ENCODE assay signal across 7 mouse cellular contexts in genomic region chr2:153741437-153742065, GRCm38 (mm10). TPM values are rescaled to one million over a fixed set of nuclear protein-coding genes. Genes with fewer than 3 reads are reported as not detected.
DNase-seq lines count a peak whose midpoint lies in the region; ATAC-seq lines count a peak whose summit lies in the region.

No protein-coding gene starts in this region.

- peak overlapping the region; percentile 67 for H3K4me2 ChIP-seq in embryonic facial prominence, embryonic 14.5 days (ENCODE audit: low read depth, low read length)
- H3K4me2 ChIP-seq in hindbrain, embryonic 15.5 days, result peak overlapping the region; percentile 65
- H3K4me2 ChIP-seq in liver, embryonic 16.5 days (ENCODE audit: low read depth, low read length), result peak overlapping the region; percentile 81

- peak; percentile 88 for ATAC-seq in embryonic facial prominence, embryonic 14.5 days (ENCODE audit: low read depth)
- ATAC-seq in hindbrain, embryonic 15.5 days (ENCODE audit: low FRiP score, low read depth), result peak; percentile 84
- peak; percentile 72 for ATAC-seq in liver, embryonic 16.5 days (ENCODE audit: low read depth)

- H3K27me3 ChIP-seq in embryonic facial prominence, embryonic 14.5 days (replicated peaks; ENCODE audit: control insufficient read depth, insufficient read depth, low read length), result no peaks in the 10 kb centered on the region
- no peaks in the 10 kb centered on the region for H3K27me3 ChIP-seq in hindbrain, embryonic 15.5 days
- H3K27me3 ChIP-seq in liver, embryonic 16.5 days (ENCODE audit: control insufficient read depth, insufficient read depth, low read depth, low read length), result no peaks in the 10 kb centered on the region

- DNase-seq in left cerebral cortex, adult 11 months (ENCODE audit: low spot score), result peak; percentile 22
- DNase-seq in left cerebral cortex, postnatal 14 days (ENCODE audit: low spot score in 2 of 2), result no peak
- peak; percentile 92 for DNase-seq in ZHBTc4 (ENCODE audit: low read depth, low spot score)
- DNase-seq in embryonic facial prominence, embryonic 14.5 days (ENCODE audit: low spot score), result peak; percentile 84
- peak; percentile 39 for DNase-seq in skeletal muscle tissue, adult 2 months (ENCODE audit: low read depth, low spot score)

- intact Hi-C loops in left cerebral cortex, postnatal 14 days (cut with DNase I), result no loop called here

- peak overlapping the region; percentile 91 for H3K4me3 ChIP-seq in embryonic facial prominence, embryonic 14.5 days (ENCODE audit: low read depth, low read length)
- peak overlapping the region; percentile 80 for H3K4me3 ChIP-seq in hindbrain, embryonic 15.5 days
- peak overlapping the region; percentile 91 for H3K4me3 ChIP-seq in liver, embryonic 16.5 days (ENCODE audit: low read depth, low read length)

- no peaks in the 10 kb centered on the region for H3K9me3 ChIP-seq in embryonic facial prominence, embryonic 14.5 days (ENCODE audit: control insufficient read depth, low read length)
- H3K9me3 ChIP-seq in hindbrain, embryonic 15.5 days, result no peaks in the 10 kb centered on the region
- H3K9me3 ChIP-seq in liver, embryonic 16.5 days (replicated peaks; ENCODE audit: control insufficient read depth, low read length), result no peaks in the 10 kb centered on the region

- H3K27ac ChIP-seq in embryonic facial prominence, embryonic 14.5 days (replicated peaks; ENCODE audit: low read depth, low read length), result peak overlapping the region; percentile 94
- H3K27ac ChIP-seq in hindbrain, embryonic 15.5 days (replicated peaks), result peak overlapping the region; percentile 98
- H3K27ac ChIP-seq in liver, embryonic 16.5 days (ENCODE audit: low read length), result peak overlapping the region; percentile 92

- peaks cover 15% of the 10 kb centered on the region for H3K4me1 ChIP-seq in embryonic facial prominence, embryonic 14.5 days (ENCODE audit: control insufficient read depth, insufficient read depth, low read length)
- peaks cover 39% of the 10 kb centered on the region for H3K4me1 ChIP-seq in hindbrain, embryonic 15.5 days (replicated peaks)
- peaks cover 25% of the 10 kb centered on the region for H3K4me1 ChIP-seq in liver, embryonic 16.5 days (ENCODE audit: control insufficient read depth, low read depth, low read length)

- peak overlapping the region; percentile 96 for H3K9ac ChIP-seq in embryonic facial prominence, embryonic 14.5 days (ENCODE audit: low read depth, low read length)
- H3K9ac ChIP-seq in hindbrain, embryonic 15.5 days, result peak overlapping the region; percentile 86
- H3K9ac ChIP-seq in liver, embryonic 16.5 days (ENCODE audit: low read depth, low read length), result peak overlapping the region; percentile 97

- WGBS in embryonic facial prominence, embryonic 14.5 days, result under 1% methylated on average over 26 of the region's 56 CpGs
- WGBS in hindbrain, embryonic 15.5 days, result under 1% methylated on average over 34 of the region's 56 CpGs
- under 1% methylated on average over 41 of the region's 56 CpGs for WGBS in liver, embryonic 16.5 days (ENCODE audit: insufficient replicate concordance)

- H3K36me3 ChIP-seq in embryonic facial prominence, embryonic 14.5 days (ENCODE audit: control insufficient read depth, insufficient read depth, low read length), result peaks cover 3% of the 10 kb centered on the region
- peaks cover 3% of the 10 kb centered on the region; the same call in 1 of the 2 replicates for H3K36me3 ChIP-seq in hindbrain, embryonic 15.5 days
- no peaks in the 10 kb centered on the region; the same call in 1 of the 2 replicates for H3K36me3 ChIP-seq in liver, embryonic 16.5 days (ENCODE audit: control insufficient read depth, insufficient read depth)

RNA-seq across cellular contexts. Expression of gene Mapre1, which starts 0.5 kb away (rescaled TPM):
- total RNA-seq in left cerebral cortex, postnatal 14 days (2021), result 100 to 1,000 TPM; 137 to 151 TPM
- polyA plus RNA-seq in embryonic facial prominence, embryonic 14.5 days (2014; fragmentation: Nextera tagmentation; extraction: Ambion mirVana), result 228 and 238 TPM in 2 replicates
- 348 and 356 TPM in 2 replicates for polyA plus RNA-seq in hindbrain, embryonic 15.5 days (2015; fragmentation: Nextera tagmentation; extraction: Ambion mirVana)
- polyA plus RNA-seq in liver, embryonic 16.5 days (2015; fragmentation: Nextera tagmentation; extraction: Ambion mirVana), result 91.6 and 102 TPM in 2 replicates

RNA-seq across cellular contexts. Expression of gene Efcab8, which starts 38.2 kb away (rescaled TPM):
- total RNA-seq in left cerebral cortex, postnatal 14 days (2021), result under 1 TPM; 0.23 to 0.66 TPM
- polyA plus RNA-seq in embryonic facial prominence, embryonic 14.5 days (2014; fragmentation: Nextera tagmentation; extraction: Ambion mirVana), result 0.11 TPM in 1 of 2 replicates, not detected in the other
- polyA plus RNA-seq in hindbrain, embryonic 15.5 days (2015; fragmentation: Nextera tagmentation; extraction: Ambion mirVana), result not detected in 2 replicates
- polyA plus RNA-seq in liver, embryonic 16.5 days (2015; fragmentation: Nextera tagmentation; extraction: Ambion mirVana), result not detected in 2 replicates

RNA-seq across cellular contexts. Expression of gene Dnmt3c, which starts 45.1 kb away (rescaled TPM):
- total RNA-seq in left cerebral cortex, postnatal 14 days (2021), result not detected
- not detected in 2 replicates for polyA plus RNA-seq in embryonic facial prominence, embryonic 14.5 days (2014; fragmentation: Nextera tagmentation; extraction: Ambion mirVana)
- 0.16 TPM in 1 of 2 replicates, not detected in the other for polyA plus RNA-seq in hindbrain, embryonic 15.5 days (2015; fragmentation: Nextera tagmentation; extraction: Ambion mirVana)
- polyA plus RNA-seq in liver, embryonic 16.5 days (2015; fragmentation: Nextera tagmentation; extraction: Ambion mirVana), result 0.81 and 1.1 TPM in 2 replicates

Comparison
In these comparisons a context has a peak if more than half of its experiments do, and no peak if none do; other contexts are left out.
1. DNase-seq: peak in left cerebral cortex, adult 11 months (single experiment), ZHBTc4 (single experiment), embryonic facial prominence, embryonic 14.5 days (single experiment) and skeletal muscle tissue, adult 2 months (single experiment); none in left cerebral cortex, postnatal 14 days (0 of 2).
2. Peak in every context shown above with its lines, with median percentiles within 50 percentile points of each other: ATAC-seq, H3K27ac ChIP-seq, H3K4me2 ChIP-seq, H3K4me3 ChIP-seq and H3K9ac ChIP-seq.